25 mouse cellular contexts compared by ENCODE assay signal in the genomic region with DNA sequence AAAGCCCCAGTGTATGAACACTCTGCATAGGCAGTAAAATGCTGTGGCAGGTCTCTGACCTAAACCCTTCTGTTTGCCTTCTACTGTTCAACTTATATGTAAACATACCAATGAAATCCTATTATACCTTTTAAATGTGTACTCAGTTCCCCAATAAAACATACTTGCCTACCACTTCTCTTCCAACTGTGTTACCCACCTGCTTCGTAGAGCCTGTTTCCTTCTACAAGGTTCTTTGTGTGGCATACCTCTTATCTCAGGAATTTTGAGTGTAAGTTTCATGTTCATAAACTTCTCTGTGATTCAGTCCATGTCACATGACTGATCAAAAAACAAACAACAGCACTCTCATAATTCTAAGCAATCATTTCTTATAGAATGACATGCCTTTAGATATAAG.
"Had no signal": no experiment of that assay in that cellular context is flagged by ENCODE, and none has a peak within 500 bp of the region (broad histone marks: within the 10 kb centered on the region; RNA-seq: fewer than 3 reads in every experiment).

No protein-coding gene starts in this region.

- H3K9me3 ChIP-seq: heart, embryonic 15.5 days; hindbrain, embryonic 13.5 days; hindbrain, embryonic 15.5 days; kidney, embryonic 15.5 days; limb, embryonic 10.5 days; limb, embryonic 12.5 days had no signal

- ATAC-seq: forebrain, postnatal 0 days; hindbrain, postnatal 0 days; intestine, embryonic 16.5 days had no signal

- H3K36me3 ChIP-seq: heart, embryonic 13.5 days; heart, embryonic 15.5 days; hindbrain, embryonic 13.5 days; hindbrain, embryonic 15.5 days; kidney, embryonic 15.5 days; limb, embryonic 10.5 days; limb, embryonic 12.5 days had no signal

- H3K4me2 ChIP-seq: heart, embryonic 11.5 days; heart, embryonic 13.5 days; heart, embryonic 15.5 days; hindbrain, embryonic 13.5 days; hindbrain, embryonic 15.5 days; kidney, embryonic 15.5 days; limb, embryonic 12.5 days had no signal

- DNase-seq: forebrain, postnatal 0 days; gastrocnemius, postnatal 14 days; gastrocnemius, postnatal 36 days; heart, adult 11 months; heart, adult 2 months; heart, postnatal 14 days; heart, postnatal 36 days; kidney, adult 11 months; kidney, adult 2 months; kidney, adult 9 months; kidney, postnatal 14 days; kidney, postnatal 36 days had no signal

- H3K9ac ChIP-seq: forebrain, postnatal 0 days; heart, embryonic 13.5 days; heart, embryonic 15.5 days; hindbrain, embryonic 13.5 days; hindbrain, embryonic 15.5 days; kidney, embryonic 15.5 days; limb, embryonic 12.5 days had no signal

- H3K27me3 ChIP-seq: heart, embryonic 13.5 days; heart, embryonic 15.5 days; hindbrain, embryonic 13.5 days; hindbrain, embryonic 15.5 days; kidney, embryonic 15.5 days; limb, embryonic 12.5 days had no signal

- H3K4me3 ChIP-seq: heart, adult 2 months; heart, embryonic 13.5 days; heart, embryonic 15.5 days; hindbrain, embryonic 13.5 days; hindbrain, embryonic 15.5 days; kidney, embryonic 15.5 days; layer of hippocampus, adult 2 months; left cerebral cortex, adult 2 months; limb, embryonic 10.5 days; limb, embryonic 12.5 days had no signal

- H3K4me1 ChIP-seq: heart, embryonic 13.5 days; heart, embryonic 15.5 days; hindbrain, embryonic 13.5 days; hindbrain, embryonic 15.5 days; kidney, embryonic 15.5 days; limb, embryonic 10.5 days; limb, embryonic 12.5 days had no signal

- H3K27ac ChIP-seq: heart, adult 2 months; heart, embryonic 13.5 days; heart, embryonic 15.5 days; hindbrain, embryonic 13.5 days; hindbrain, embryonic 15.5 days; hindbrain, postnatal 0 days; kidney, embryonic 15.5 days; kidney, postnatal 0 days; layer of hippocampus, adult 2 months; left cerebral cortex, adult 2 months; limb, embryonic 10.5 days; limb, embryonic 12.5 days had no signal
